Mouse (Mus musculus): Measurements from ENCODE around the gene Fibp.

DNA sequence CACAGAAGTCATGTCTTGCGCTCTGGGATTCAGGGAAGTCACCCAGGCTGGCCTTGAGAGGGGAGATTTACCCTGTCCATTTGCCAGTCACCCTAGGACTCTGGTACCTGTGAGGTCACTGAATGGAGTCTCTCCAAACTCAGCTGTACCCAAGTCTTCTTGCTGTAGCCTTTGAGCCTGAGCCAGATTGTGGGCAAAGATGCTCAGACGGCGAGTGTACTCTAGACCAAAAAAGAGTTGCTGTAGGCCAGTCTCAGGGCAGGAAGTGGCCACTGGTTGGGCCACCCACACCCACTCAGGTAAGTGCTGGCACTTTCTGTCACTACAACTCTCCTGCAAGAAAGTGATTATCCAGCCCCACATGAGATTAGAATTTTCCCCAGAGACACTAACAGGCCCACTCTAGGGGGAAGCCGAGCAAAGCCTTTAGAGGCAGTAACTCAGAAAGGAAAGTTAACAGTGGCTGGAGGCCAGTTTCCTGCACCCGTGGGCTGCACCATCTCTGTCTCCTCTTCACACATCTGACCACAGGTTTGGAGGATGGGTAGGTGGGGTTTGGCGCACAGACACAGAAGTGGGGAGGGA is 6.6 kb downstream of the Fibp start:
- TF ChIP-seq CTCF (IDR thresholded peaks at IDR 0.05; ENCODE audit: extremely low read depth, insufficient read length, insufficient replicate concordance, low read depth, low read length) (no peak), POLR2A (IDR thresholded peaks at IDR 0.05; ENCODE audit: low read depth, low read length) (no peak)

Data from small intestine, adult 2 months (tissue).